Mouse (Mus musculus) midbrain, embryonic 14.5 days (tissue): ENCODE results near the gene Anxa8. TPM values are rescaled to one million over a fixed set of nuclear protein-coding genes. Genes with fewer than 3 reads are reported as not detected.

ENCODE experiments used
- ATAC-seq: fragments of 200-750 bp; cut with Nextera tagmentation; 2 replicates; pipeline ENCODE4 v1.8.0; 2017; ENCODE audit warnings: moderate number of reproducible peaks, moderate library complexity; ENCODE audit not compliant: low FRiP score, low TSS enrichment
- DNase-seq: peaks from one replicate; pipeline ENCODE4 v3.0.0-alpha.2; 2015
- H3K27ac ChIP-seq: fragments of 300-500 bp; sonication (generic); replicated peaks from 2 replicates; pipeline ENCODE4 v1.5.1; 2014; ENCODE audit warnings: mild to moderate bottlenecking, low read depth, low read length, moderate library complexity
- H3K27me3 ChIP-seq: fragments of 300-500 bp; sonication (generic); 2 replicates; pipeline ENCODE4 v1.6.1; 2014; ENCODE audit warnings: low read length, control low read depth, mixed read lengths; ENCODE audit not compliant: control insufficient read depth, insufficient read depth
- H3K36me3 ChIP-seq: fragments of 300-500 bp; sonication (generic); 2 replicates; pipeline ENCODE4 v1.6.1; 2014; ENCODE audit warnings: low read length, control low read depth; ENCODE audit not compliant: control insufficient read depth, insufficient read depth
- H3K4me1 ChIP-seq: fragments of 300-500 bp; sonication (generic); 2 replicates; pipeline ENCODE4 v1.6.1; 2014; ENCODE audit warnings: mild to moderate bottlenecking, antibody characterized with exemption, low read length, control low read depth; ENCODE audit not compliant: control insufficient read depth, insufficient read depth
- H3K4me2 ChIP-seq: fragments of 300-500 bp; sonication (generic); 2 replicates; pipeline ENCODE4 v1.6.1; 2014; ENCODE audit warnings: mild to moderate bottlenecking, low read length, moderate library complexity
- H3K4me3 ChIP-seq: fragments of 300-500 bp; sonication (generic); replicated peaks from 2 replicates; pipeline ENCODE4 v1.5.1; 2014; ENCODE audit warnings: low read depth, low read length
- H3K9ac ChIP-seq: fragments of 300-500 bp; sonication (generic); replicated peaks from 2 replicates; pipeline ENCODE4 v1.6.1; 2014; ENCODE audit warnings: mild to moderate bottlenecking, low read length, moderate library complexity
- H3K9me3 ChIP-seq: fragments of 300-500 bp; sonication (generic); 2 replicates; pipeline ENCODE4 v1.6.1; 2016; ENCODE audit warnings: low read length, control low read depth, mixed read lengths; ENCODE audit not compliant: control insufficient read depth
- WGBS: fragments of 180-500 bp; shearing (Covaris S2); extraction: QIAGEN DNeasy Blood & Tissue Kit; methylation state at CpG from one replicate; pipeline ENCODE4 v1.1.7; 2014; 5-methylcytosine and 5-hydroxymethylcytosine counted together
- polyA plus RNA-seq: library from polyadenylated mRNA; unstranded; fragments of >200 nt; fragmentation: Nextera tagmentation; extraction: Ambion mirVana; gene quantifications from 2 replicates; pipeline ENCODE4 v1.2.1, GENCODE M21; 2014

The Anxa8 gene
- polyA plus RNA-seq, 1 experiment from 2014 or later: not detected

DNA sequence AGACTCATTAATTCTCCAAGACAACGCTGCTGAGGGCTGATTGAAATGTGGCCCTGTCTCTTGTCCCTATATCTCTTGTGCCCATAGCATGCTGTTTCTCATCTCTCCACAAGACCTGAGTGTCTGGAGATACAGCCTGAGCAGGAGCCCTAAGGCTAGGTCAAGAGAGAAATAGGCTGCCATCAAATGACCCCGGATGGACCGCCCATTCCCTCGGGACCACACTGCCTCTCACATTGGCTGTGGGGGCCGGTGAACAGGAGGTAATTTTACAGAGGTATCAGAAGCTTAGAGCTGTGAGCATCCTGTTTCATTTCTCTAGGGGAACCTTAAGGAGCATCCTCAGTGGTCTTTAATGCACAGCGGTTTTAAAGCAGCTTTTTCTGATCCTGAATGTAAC lies 45.4 kb downstream of the Anxa8 start:
- Histone ChIP-seq H3K9me3 (no peaks in the 10 kb centered on the region), H3K4me2 (no peak overlapping the region), H3K27ac (no peak overlapping the region), H3K27me3 (no peaks in the 10 kb centered on the region), H3K4me1 (0 out of 2 replicates have a peak, but pooled peaks cover 3% of the 10 kb centered on the region), H3K9ac (no peak overlapping the region), H3K36me3 (no peaks in the 10 kb centered on the region), H3K4me3 (no peak overlapping the region)
- ATAC-seq: no peak
- WGBS: 75% methylated on average over 6 of the region's 6 CpGs
- no peak for DNase-seq

DNA sequence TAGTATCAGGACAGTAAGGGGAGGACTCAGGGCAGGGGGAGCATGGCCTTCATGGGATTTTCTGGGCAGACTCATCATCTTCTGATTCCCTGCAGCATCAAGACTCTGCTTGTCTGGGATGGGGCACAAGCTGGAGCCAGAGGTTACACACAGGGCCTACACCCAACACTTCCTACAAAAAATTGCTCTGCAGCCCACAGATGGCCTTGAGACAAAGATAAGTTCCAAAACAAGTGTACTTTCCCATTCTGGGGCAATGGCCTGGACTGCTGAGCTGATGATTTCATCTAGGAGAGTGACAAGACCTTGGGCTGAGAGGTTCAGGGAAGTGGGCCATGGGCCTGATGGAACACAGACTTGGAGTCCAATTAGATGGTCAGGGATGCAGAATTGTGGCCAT lies 49.6 kb downstream of the Anxa8 start:
- Histone ChIP-seq H3K9me3 (no peaks in the 10 kb centered on the region), H3K36me3 (no peaks in the 10 kb centered on the region), H3K4me1 (0 out of 2 replicates have a peak, but pooled peaks cover 3% of the 10 kb centered on the region), H3K27ac (no peak overlapping the region), H3K4me2 (no peak overlapping the region), H3K27me3 (no peaks in the 10 kb centered on the region), H3K9ac (no peak overlapping the region), H3K4me3 (no peak overlapping the region)
- no peak for ATAC-seq
- DNase-seq: no peak

DNA sequence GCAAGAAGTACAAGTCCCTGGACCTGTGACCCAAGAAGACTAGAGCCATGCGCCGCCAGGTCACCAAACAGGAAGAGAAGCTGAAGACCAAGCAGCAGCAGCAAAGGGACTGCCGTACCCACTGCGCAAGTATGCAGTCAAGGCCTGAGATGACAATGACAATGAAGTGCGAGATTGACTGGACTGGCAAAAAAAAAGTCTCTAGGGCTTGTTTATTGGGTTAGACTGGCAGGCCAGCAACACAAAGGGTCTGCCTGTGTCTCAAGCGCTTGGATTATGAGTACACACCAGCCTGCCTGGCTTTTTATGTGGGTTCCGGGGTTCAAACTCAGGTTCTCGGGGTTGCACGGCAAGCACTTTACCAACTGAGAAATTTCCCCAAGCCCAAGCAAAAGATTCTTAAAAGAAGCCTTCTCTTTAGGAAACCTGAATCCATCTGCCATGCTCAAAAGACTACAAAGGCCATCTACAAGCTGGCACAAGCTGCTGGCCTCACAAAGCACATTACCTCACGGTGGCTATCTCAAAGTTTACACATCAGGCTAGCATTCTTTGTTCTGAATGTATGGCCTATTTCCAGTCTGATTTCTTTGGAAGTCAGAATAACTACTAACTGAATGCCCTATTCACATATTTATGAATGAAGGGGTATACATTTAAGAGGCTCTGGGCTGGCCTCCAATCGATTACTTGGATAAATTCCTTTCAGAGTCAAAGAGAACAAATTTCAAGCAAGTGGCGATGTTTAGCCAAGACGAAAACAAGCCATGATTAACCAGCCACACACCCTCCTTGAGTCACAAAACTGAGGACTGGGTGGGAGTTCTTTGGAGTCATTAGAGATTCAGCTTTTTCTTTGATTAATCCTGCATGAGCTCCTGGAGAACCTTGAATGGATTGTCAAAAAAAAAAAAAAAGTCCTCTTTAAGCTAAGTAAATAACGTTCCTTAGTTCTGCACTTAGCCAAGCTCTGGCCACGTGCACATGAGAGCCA lies 54.2 kb downstream of the Anxa8 start:
- ATAC-seq (no peak), DNase-seq (peak; percentile 6)
- Histone ChIP-seq H3K4me1 (no peaks in the 10 kb centered on the region), H3K4me2 (no peak overlapping the region), H3K9ac (no peak overlapping the region), H3K36me3 (no peaks in the 10 kb centered on the region), H3K4me3 (no peak overlapping the region), H3K9me3 (no peaks in the 10 kb centered on the region), H3K27ac (no peak overlapping the region), H3K27me3 (no peaks in the 10 kb centered on the region)
- 76% methylated on average over 15 of the region's 15 CpGs for WGBS

DNA sequence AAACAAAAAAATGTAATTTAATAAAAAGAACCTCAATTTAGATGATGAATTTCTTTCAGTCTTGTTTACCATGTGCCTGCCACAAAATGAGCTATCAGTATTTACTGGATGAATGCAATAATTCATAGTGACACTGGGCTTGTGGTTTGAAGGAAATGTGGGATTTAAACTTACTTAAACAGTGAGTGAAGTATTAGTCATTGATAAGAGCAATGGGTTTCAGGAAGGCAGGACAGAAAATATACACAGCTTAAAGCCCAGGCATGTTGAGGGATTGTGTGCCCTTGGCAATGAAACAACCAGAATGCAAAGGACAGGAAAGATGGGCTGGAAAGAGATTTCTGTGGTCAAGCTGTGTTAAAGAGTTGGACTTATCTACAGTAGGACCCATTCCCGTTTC lies 56.5 kb downstream of the Anxa8 start:
- WGBS: 82% methylated on average over 1 of the region's 1 CpGs
- no peak overlapping the region for H3K9ac ChIP-seq
- no peaks in the 10 kb centered on the region for H3K27me3 ChIP-seq
- no peaks in the 10 kb centered on the region for H3K4me1 ChIP-seq
- no peak overlapping the region for H3K4me2 ChIP-seq
- ATAC-seq: no peak
- no peak for DNase-seq
- H3K9me3 ChIP-seq: no peaks in the 10 kb centered on the region
- H3K4me3 ChIP-seq: no peak overlapping the region
- no peaks in the 10 kb centered on the region for H3K36me3 ChIP-seq
- H3K27ac ChIP-seq: no peak overlapping the region

DNA sequence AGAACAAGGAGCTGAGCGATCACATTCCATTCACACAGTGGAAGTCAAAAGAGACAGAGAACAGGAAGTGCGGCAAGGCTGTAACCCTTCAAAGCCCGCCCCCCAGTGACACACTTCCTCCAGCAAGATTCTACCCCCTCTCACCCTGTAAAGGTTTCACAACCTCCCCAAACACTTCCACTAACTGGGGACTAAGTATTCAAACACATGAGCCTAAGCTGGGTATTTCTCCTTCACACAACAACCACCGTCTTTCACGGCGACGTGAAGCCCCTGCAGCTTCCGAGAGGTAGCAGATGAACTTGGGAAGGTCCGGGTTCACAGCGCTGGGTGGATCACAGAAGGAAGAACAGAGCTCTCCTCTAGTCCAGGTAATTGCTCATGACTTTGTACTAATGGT lies 57.1 kb downstream of the Anxa8 start:
- DNase-seq: no peak

More for the DNA sequence above, 57.1 kb downstream of the Anxa8 start:
- Histone ChIP-seq H3K4me1 (no peaks in the 10 kb centered on the region), H3K9ac (no peak overlapping the region), H3K9me3 (no peaks in the 10 kb centered on the region), H3K4me3 (no peak overlapping the region), H3K27me3 (no peaks in the 10 kb centered on the region), H3K4me2 (no peak overlapping the region), H3K36me3 (no peaks in the 10 kb centered on the region), H3K27ac (no peak overlapping the region)
- no peak for ATAC-seq
- 91% methylated on average over 10 of the region's 10 CpGs for WGBS

Other genes starting within 250 kb of the Anxa8 start
- 4.9 and 5.5 TPM in 2 replicates for gene Gdf10, start 162.4 kb upstream of the Anxa8 start, polyA plus RNA-seq
- gene Gdf2, start 144.9 kb upstream of the Anxa8 start, polyA plus RNA-seq: not detected in 2 replicates
- gene Rbp3, start 132.0 kb upstream of the Anxa8 start, polyA plus RNA-seq: not detected in 2 replicates
- gene Zfp488, start 107.2 kb upstream of the Anxa8 start, polyA plus RNA-seq: 1.3 and 1.8 TPM in 2 replicates
- gene Gm30083, start 70.8 kb upstream of the Anxa8 start, polyA plus RNA-seq: not detected in 2 replicates
- not detected in 2 replicates for gene Gm5460, start 69.2 kb upstream of the Anxa8 start, polyA plus RNA-seq
- gene Antxrl, start 33.3 kb upstream of the Anxa8 start, polyA plus RNA-seq: not detected in 2 replicates
- not detected in 2 replicates for gene A630023A22Rik, start 16.8 kb downstream of the Anxa8 start, polyA plus RNA-seq
- gene Npy4r, start 66.5 kb downstream of the Anxa8 start, polyA plus RNA-seq: 0.13 and 0.18 TPM in 2 replicates
- gene Gprin2, start 115.7 kb downstream of the Anxa8 start, polyA plus RNA-seq: 5.7 and 6.8 TPM in 2 replicates
- gene Syt15, start 133.6 kb downstream of the Anxa8 start, polyA plus RNA-seq: 0.28 and 0.42 TPM in 2 replicates
- gene Shld2, start 224.5 kb downstream of the Anxa8 start, polyA plus RNA-seq: 6.5 and 8.1 TPM in 2 replicates
- 95.7 and 109 TPM in 2 replicates for gene Glud1, start 224.7 kb downstream of the Anxa8 start, polyA plus RNA-seq